Mouse (Mus musculus) thymus, adult 2 months (tissue): ENCODE measurements around the gene Gid4.

Experiments
- CTCF ChIP-seq: fragments of 200-500 bp; IDR thresholded peaks from 2 replicates; pipeline ENCODE4 v1.5.1; 2012; ENCODE audit warnings: mild to moderate bottlenecking, control low read depth, low read length, moderate library complexity, borderline replicate concordance; ENCODE audit not compliant: control insufficient read depth, poor library complexity, insufficient read depth; ENCODE audit errors: extremely low read depth
- POLR2A ChIP-seq: fragments of 200-500 bp; IDR thresholded peaks from 2 replicates; pipeline ENCODE4 v1.6.1; 2012; ENCODE audit warnings: mild to moderate bottlenecking, low read length, control low read depth, moderate library complexity; ENCODE audit not compliant: control insufficient read depth, poor library complexity, insufficient read depth; ENCODE audit errors: extremely low read depth

- TF ChIP-seq POLR2A (no peak), CTCF (no peak)
Observed at GRCm38 (mm10) chr11:60444007-60444406, 27.1 kb downstream of the Gid4 start.
